Mouse (Mus musculus) retina, adult 2 months (tissue): ENCODE measurements around the gene Twsg1.

Experiments
- DNase-seq: peaks from one replicate; pipeline ENCODE4 v3.0.0-alpha.2; 2012; ENCODE audit warnings: low read depth, low spot score

Twsg1 gene

DNA sequence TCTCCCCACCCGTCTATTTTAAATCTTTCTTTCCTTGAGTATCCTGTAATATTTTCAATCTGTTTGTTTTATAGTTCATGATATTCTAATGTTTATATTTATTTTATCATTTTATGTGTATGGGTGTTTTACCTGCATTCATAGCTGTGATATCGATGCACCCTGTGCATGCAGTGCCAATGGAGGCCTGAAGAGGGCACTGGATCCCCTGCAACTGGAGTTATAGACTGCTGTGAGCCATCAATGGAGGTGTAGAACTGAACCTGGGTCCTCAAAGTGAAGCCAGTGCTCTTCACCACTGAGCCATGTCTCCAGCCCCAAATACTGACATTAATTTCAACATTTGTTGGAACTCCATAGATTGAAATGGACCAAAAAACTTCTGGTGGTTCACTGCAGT, 17.3 kb downstream of the Twsg1 start:
- no peak for DNase-seq

DNA sequence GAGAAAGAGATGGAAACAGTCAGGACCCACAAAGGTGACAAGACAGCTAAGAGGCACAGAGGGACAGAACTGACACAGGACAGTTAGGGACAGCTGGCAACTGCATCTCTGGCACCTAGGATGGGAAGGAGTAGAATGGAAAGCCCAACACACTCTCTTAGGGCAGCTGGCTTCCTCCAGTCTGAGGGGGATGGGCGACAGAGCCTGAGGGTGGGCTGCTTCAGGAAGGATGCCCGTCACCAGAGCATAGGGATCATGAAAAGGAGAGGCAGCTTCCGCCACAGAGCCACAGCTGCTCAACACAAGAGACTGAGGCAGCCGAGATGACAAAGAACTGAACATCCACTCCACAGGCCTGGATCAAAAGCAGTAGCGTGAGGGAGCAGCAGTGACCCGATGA, 19.5 kb downstream of the Twsg1 start:
- no peak for DNase-seq

DNA sequence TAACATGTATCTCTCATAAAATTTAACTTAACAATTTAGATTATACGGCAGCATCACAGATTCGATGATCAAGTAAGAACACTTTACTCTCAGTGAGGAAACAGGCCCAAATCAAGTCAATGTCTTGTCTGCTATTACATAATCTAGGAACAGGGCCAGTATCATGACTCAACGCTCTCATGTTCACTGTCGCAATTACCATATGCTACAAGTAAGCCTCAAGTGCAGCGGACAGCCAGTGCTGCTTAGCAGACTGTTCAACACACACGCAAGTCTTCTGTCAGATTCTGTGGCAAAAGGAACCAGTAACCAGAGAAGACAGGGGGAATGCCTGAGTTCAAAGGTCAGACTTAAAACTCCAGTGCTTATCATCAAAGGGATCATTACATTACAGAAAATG, 20.1 kb downstream of the Twsg1 start:
- DNase-seq: no peak

DNA sequence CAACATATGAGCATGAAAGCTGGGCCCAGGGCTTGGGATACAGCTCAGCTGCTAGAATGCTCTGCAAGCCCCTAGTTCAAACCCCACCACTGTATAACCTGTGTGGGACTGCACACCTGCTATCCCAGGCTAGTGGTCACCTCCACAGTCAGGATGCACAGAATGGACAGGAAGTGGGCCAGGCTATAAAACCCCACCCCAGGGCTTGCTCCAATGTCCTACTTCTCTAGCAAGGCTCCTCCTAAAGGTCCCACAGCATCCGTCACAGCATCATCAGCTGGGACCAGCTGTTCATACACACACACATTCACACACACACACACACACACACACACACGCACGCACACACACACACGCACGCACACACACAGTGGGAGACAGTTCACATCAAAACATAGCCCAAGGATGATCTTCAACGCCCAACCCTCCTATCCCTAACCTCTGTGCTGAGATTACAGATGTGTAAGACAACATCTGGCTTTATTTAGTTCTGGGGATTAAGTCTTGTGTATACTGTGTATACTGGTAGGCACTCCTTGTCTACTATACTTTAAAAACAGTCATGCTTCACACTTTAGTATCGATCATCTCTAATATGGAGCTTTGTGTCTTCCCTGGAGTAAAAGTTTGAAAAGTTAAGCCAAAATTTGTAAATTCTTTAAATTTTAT, 20.7 kb downstream of the Twsg1 start:
- no peak for DNase-seq

DNA sequence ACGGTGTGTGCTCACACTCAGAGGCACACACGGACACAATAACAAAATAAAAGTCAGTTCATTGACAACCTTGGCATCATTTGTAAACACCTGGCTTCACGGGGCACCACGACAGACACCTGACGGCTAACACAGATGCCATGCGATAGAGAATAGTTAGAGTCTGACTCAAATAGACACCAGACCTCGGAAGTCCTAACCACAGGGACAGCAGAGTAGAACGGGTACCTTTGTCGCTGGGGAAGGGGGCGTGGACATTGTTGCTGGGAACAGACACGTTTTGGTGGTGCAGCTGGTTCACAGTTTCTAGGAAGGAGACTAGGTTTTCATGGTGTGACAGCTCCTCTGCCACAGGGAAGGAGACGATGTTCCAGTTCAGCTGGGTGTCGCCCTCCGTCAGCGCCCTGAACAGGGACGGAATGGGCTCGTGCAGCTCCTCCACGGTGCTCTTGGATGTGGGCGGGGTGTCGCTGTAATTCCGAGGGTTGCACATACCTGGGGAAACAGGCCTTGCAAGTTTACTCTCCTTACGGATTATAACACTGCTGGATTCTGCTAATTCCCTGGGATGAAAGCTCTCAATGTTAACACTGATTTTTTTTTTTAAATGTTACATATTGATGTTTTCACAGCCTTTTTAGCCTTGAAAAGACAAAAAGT, 21.6 kb downstream of the Twsg1 start:
- DNase-seq: no peak

DNA sequence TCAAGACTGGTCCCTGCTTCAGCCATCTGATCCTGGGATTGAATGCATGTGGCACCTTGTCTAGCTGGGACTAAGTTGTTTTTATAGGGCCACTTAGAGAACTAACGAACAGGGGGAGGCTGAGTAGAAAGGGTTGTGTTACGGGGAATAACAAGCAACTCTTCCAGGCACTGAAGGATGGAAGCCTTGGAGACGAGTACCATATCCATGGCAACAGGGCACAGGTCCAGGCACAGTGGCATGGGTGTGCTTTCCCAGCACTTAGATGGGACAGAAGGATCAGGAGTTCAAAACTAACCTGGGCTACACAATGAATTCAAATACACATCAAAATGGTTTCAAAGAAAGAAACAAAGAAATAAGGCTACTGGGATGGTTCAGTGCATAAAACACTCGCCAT, 23.9 kb downstream of the Twsg1 start:
- no peak for DNase-seq

DNA sequence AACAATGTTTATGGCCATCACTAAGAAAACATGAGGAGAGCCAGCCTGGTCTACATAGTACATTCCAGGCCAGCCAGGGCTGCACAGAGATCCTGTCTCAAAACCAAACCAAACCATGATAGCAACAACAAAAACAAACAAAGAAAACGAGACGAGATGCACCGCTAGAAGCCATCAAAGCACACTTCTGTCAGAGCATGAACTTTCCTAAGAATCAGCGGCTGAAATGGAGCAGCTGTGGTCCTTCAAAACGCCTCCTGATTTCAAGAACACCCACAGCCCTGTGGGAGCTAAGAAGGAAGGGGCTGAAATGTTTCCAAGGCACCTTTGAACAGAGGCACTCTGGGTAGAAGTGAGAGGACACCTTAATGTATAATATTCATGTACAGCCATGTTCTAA, 26.8 kb downstream of the Twsg1 start:
- DNase-seq: no peak

DNA sequence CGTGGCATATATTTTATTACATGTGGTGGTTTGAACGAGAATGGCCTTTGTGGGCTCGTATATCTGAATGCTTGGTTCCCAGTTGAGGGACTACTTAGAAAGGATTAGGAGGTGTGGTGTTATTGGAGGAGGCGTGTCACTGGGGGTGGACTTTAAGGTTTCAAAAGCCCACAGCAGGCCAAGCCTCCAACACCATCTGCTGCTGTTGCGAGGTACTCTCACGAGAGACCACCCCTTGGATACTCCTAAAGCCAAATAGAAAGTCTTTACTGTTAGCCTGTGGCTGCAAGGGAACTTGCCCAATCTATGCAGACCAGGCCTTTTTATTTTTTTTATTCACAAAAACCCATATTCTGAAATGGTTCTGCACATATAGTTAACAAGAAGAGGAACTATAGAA, 29.1 kb downstream of the Twsg1 start:
- DNase-seq: no peak

DNA sequence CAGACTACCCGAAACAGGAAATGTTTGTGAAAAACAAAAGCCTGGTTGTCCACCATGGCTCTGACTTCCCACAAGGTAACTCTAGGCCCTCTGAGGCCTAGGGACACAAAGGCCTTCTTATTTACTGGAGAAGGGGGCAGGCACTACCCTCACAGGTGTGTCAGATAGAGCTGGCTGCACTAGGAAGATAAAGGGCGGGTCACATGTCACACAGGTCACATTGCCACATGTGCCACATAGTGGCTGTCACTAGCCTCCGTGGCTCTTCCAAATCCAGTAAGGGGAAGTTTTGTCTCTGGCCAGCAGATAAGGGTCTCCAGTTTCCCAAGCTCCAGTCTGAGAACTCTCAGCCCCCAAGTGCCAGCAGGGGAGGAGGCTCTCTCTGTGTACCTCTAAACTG, 31.8 kb downstream of the Twsg1 start:
- no peak for DNase-seq

DNA sequence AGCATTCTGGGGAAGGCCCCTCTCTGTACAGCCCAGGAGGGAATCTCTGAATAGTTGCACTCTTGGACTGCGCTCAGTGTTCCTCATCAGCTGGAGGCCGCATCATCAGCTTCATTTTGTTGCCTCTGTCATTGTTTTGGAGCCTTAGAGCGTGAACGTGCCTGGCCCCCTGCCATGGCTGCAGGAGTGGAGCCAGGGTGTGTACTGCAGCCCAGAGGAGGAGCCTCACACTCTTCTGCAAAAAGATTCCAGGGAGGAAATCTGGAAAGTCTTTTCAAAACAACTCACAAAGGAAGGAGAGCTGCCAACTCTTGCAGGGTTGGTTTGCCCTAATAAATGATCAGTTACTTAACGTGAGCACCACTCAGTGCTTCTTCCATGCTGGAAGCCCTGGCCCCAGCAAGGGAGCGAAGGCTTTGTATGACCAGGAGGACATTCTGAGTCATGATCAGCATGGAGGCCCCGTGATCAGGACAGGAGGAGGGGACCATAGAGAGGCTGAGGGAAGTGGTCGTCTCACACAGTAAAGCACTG, 34.8 kb downstream of the Twsg1 start:
- DNase-seq: no peak

DNA sequence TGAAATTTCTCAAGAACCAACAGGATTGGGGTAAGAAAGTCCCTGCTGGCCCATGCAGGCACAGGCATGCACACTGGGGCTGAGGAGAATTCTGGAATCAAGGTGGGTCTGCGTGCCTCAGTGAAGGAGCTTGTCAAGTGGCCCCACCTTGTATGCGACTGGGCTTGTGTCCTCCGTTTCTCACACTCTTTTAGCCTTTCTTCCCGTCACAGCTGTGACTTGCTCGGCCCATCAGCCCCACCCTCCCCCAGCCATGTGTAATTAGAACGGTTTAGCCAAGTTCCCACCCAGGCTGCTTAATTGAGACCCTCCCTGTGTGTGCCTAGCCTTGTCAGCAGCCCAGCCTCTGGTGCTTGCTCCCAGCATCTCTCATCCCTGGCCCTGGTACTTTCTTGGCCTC, 36.9 kb downstream of the Twsg1 start:
- DNase-seq: no peak

DNA sequence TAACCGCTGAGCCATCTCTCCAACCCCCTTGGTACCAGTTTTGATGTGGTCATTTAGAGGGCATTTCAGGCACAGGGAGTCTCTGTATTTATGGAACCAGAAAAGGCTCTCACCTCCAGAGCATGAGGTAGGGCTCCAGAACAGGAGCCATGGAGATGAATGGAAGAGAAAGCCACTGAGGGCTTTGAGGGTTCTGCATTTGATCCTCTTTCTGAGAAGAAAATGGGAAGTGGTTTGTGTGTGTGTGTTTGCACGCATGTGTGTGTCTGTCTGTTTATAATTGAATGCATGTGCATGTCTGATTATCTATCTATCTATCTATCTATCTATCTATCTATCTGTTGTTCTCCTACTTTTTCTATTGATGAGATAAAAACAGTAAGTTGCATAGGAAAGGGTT, 38.8 kb downstream of the Twsg1 start:
- DNase-seq: no peak

DNA sequence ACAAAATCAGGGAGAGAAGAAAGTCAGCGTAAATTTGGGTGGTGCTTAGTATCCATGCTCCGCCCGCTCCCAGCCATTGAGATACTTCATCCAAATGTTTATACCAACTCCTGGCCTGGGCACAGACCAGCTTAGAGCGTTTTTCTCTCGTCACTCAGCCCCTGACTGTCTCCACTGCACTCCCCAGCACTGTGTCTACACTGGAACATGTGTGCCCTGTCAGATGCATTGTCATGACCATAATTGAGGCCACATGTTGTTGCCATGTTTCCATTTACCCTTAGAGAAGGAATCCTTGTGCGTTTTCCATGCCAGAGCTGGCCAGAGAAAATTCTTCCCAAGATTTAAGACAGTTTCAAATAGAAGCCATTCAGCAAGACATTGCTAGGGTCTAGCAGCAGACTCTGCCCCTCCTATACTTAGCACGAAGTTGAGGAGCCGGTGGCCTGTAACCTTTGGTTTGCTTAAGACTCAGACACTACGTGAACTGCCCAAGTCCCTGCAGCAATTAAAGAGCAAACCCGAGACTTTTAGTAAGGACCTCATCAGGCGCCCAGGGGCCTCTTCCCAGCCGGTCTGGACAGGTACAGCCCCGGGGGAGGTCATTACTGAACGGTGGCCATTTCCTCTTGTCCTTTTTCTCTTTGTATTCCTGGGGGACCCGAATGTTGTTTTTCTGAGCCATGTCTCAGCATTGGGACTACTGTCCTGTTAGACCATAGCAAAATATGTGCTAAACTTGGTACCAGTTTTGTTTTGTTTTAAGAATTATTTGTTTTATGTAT, 39.5 kb downstream of the Twsg1 start:
- no peak for DNase-seq

DNA sequence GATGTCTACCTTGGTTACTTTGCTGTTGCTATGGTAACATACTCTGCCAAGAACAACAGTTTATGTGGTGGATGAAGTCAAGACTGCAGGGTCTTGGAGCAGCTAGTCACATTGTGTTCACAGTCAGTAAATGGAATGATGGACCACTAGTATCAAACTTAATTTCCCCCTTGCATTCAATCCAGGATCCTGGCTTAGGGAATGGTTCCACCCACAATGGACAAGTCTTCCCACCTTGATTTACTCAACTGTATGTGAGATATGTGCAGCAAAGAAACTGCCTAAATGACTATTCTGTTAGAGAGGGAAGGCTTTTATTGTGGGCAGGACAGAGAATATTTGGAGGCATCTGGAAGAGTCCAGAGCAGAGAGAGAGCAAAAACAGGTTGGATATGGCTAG, 42.8 kb downstream of the Twsg1 start:
- no peak for DNase-seq

DNA sequence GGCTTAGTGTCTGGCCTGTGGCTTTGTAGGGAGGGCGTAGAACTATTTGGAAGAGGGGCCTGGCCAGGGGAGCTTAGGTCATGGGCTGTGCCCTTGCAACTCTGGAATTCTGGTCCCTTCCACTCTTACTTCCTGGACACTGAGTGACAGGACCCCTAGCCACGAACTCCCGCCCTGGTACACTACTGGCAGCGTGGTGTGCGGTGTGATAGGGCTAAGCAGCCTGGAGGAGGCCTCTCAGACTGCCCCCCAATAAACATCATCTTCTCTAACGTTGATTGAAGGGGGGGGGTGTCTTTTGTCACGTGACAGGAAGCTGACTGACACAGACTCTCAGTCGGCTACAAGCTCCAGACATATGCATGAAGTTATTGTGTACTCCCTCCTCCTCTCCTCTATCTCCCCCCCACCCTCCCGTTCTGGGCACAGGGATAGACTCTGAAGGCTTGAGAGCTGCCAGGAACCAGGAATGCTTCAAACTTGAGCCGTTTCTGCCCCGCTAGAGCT, 44.1 kb downstream of the Twsg1 start:
- DNase-seq: no peak

DNA sequence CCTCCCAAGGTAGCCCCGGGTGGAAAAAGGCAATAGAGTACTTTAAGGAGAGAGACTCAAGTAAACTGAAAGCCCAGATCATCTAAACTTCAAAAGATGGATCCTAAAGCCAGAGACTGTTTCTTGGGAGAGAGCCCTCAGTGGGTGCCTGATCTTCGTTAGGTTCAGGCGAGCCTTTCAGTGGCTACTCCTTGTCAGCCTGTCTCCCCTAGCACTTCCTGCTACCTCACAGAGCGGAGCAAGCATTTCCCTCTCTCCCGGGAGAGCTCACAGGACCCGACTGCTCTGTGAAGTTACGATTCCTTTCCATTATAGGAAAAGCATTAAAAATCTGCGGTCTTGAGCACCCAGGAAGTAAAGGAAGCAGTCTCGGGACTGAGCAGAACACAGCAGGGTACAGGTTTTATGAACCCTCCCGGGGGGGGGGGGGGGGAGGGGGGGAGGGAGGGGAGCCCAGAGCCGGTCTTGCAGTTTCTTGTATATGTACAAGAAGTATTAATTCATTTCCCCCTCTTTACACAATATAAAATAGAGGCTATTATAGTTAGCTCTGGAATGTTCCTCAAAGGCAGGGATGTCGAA, 44.6 kb downstream of the Twsg1 start:
- no peak for DNase-seq

DNA sequence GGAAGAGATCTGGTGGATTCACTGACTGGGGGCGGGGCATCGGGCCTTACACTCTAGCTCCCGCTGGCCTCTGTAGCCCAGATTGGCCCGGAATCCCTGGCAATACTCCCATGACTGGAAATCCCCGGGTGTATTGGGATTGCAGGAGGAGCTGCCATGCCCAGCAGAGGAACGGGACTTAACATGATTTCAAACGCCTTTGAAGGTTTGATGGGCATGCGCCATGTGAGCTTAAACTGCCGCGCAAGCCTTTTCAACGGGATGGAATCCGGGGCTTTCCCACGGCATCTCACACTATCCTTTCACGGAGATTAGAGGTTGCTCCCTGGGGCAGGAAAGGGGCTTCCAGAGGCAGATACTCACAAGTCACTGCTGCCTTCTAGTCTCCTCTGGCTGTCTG, 45.8 kb downstream of the Twsg1 start:
- no peak for DNase-seq

DNA sequence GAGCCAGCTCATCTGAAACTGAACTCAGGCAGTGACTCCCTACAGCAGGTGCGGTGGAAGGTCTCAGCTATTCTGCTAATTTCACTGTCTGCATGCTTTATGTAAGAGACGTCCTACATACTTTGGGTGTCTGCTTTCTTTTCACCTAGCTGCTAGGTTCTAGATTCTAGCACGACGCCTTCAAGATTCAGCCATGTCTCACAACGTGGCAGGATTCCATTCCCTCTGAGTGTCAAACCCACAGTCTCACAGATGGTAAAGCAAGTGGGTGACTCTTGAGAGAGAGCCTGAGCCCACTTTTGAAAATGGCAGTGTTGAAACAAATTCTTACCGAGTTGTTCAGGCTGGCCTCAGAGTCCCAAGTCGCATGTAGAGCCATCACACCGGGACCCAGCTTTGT, 47.2 kb downstream of the Twsg1 start:
- no peak for DNase-seq

DNA sequence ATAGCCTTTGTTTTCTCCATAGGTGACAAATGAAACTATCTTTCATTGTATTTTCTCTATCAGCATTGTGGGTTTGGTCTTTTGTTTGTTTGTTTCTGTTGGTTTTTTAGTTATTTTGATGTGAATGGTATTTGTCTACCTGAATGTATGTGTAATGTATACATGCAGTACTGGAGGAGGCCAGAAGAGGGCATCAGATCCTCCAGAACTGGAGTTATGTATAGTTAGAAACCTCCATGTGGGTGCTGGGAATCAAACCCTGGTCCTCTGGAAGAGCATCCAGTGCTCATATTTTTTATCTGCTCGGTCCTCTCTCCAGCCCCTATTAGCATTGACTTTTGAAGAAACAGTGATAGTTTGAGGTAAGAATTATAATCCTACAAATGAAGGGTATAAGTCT, 48.0 kb downstream of the Twsg1 start:
- DNase-seq: no peak

DNA sequence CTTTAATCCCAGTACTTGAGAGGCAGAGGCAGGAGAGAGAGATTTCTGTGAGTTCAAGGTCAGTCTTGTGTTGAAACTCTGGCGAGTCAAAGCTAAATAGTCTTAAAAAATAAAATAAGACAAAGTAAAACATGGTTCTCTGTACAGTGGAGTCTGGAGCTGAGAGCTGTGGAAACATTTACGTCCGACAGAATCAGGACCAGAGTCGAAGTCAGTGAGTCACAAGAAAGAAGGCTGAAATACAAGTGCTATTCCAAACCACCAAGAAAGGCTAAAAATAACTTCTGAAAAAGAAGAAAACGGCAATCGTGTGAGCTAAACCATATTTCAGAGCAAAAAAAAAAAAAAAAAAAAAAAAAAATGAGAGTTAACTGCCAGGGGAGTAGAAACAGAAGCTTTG, 48.7 kb downstream of the Twsg1 start:
- no peak for DNase-seq

DNA sequence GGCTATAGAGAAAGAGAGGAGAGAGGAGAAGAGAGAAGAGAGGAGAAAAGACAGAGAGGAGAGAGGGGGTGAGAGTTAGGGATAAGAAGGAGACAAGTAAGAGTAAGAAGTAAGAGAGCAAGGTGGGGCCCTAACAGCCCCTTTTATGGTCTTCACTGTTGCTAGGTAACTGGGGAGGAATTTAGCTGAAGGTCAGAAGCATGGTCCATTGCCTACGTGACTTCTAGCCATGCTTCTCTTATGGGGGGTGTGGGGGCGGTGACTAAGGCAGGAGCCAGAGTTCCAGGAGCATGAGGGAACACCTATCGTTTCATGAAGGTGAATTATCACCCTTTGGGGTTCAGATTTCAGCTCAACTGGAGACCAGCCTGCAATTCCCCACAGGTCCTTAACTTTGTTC, 55.0 kb downstream of the Twsg1 start:
- no peak for DNase-seq

DNA sequence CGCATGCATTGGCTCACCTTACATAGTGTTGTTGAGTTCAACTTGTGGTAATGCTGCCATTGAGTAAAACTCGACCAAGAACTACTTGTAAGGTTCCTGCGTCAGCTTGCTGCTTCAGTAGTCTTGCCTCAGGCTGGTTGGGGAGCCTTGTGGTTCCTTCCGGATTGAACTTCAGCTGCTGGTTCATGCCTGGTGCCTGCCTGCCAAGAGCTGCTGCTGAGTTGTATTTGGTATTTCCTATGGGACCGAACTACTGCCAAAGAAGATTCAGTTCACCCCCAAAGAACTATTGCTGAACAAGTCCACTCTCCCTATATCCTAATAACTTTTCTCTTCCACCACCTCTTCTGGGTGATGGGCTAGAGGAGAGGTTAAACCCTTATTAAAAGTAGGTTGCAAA, 61.5 kb downstream of the Twsg1 start:
- no peak for DNase-seq
